Mouse (Mus musculus): Measurements from ENCODE around the gene Frzb. TPM values are rescaled to one million over a fixed set of nuclear protein-coding genes. Genes with fewer than 3 reads are reported as not detected.

The Frzb gene
- polyA plus RNA-seq, 1 experiment from 2014 or later, result 111 TPM

Other genes starting within 250 kb of the Frzb start
- not detected in 2 replicates for gene Prdx6b, start 155.2 kb downstream of the Frzb start, polyA plus RNA-seq (2016; fragmentation: Nextera tagmentation; extraction: Ambion mirVana)
- 81.6 and 93.8 TPM in 2 replicates for gene Dnajc10, start 132.2 kb downstream of the Frzb start, polyA plus RNA-seq (2016; fragmentation: Nextera tagmentation; extraction: Ambion mirVana)
- 66.5 and 73.3 TPM in 2 replicates for gene Nckap1, start 133.8 kb upstream of the Frzb start, polyA plus RNA-seq (2016; fragmentation: Nextera tagmentation; extraction: Ambion mirVana)
- gene Dusp19, start 169.4 kb upstream of the Frzb start, polyA plus RNA-seq (2016; fragmentation: Nextera tagmentation; extraction: Ambion mirVana), result 13.2 and 14.1 TPM in 2 replicates
- 67.2 and 71.2 TPM in 2 replicates for gene Nup35, start 169.6 kb upstream of the Frzb start, polyA plus RNA-seq (2016; fragmentation: Nextera tagmentation; extraction: Ambion mirVana)

Data from limb, embryonic 10.5 days (tissue).